Mouse (Mus musculus): Measurements from ENCODE around the gene Olfr605.
"Not testable (repeated sequence)": the region's sequence is repeated elsewhere in the genome, so short reads cannot be mapped to it uniquely, and the experiment has no call there.

Gene Olfr605

GRCm38 (mm10) chr7:103445339-103445738, at the start of gene Olfr605:
Gene Olfr605, minus strand, starts transcription at chr7:103445439.
- no peak for DNase-seq (ENCODE audit: low spot score)

GRCm38 (mm10) chr7:103477106-103477505, 31.9 kb upstream of the Olfr605 start:
- DNase-seq (ENCODE audit: low spot score), result not testable (repeated sequence)

- no peak for DNase-seq (ENCODE audit: low spot score)
Measured at GRCm38 (mm10) chr7:103469577-103469976, 24.3 kb upstream of the Olfr605 start, which contains the start of gene Olfr608. Gene Olfr608, plus strand, starts transcription at chr7:103469877.

GRCm38 (mm10) chr7:103460590-103460989, 15.4 kb upstream of the Olfr605 start:
- no peak for DNase-seq (ENCODE audit: low spot score)

- DNase-seq (ENCODE audit: low spot score), result no peak
Measured at GRCm38 (mm10) chr7:103448746-103449145, 3.5 kb upstream of the Olfr605 start, which contains the start of gene Olfr606. Gene Olfr606, plus strand, starts transcription at chr7:103449046.

- not testable (repeated sequence) for DNase-seq (ENCODE audit: low spot score)
Measured at GRCm38 (mm10) chr7:103414772-103415171, 30.5 kb downstream of the Olfr605 start, which contains the start of gene Usp17lc. Gene Usp17lc, plus strand, starts transcription at chr7:103415072.

GRCm38 (mm10) chr7:103406521-103407055, 38.7 kb downstream of the Olfr605 start:
- DNase-seq (ENCODE audit: low spot score), result not testable (repeated sequence)

GRCm38 (mm10) chr7:103398981-103399380, 46.3 kb downstream of the Olfr605 start:
- no peak for DNase-seq (ENCODE audit: low spot score)

- DNase-seq (ENCODE audit: low spot score), result no peak
Measured at GRCm38 (mm10) chr7:103397758-103398157, 47.5 kb downstream of the Olfr605 start.

All from left cerebral cortex, adult 11 months (tissue).